Mouse (Mus musculus) CH12.LX (cell line): ENCODE measurements around the gene Fcer1g. TPM values are rescaled to one million over a fixed set of nuclear protein-coding genes. Genes with fewer than 3 reads are reported as not detected.

Source experiments
- DNase-seq: peaks from one replicate; pipeline ENCODE4 v3.0.0-alpha.2; 2013; ENCODE audit errors: extremely low read depth
- H3K27ac ChIP-seq: 2 replicates; pipeline ENCODE4 v1.5.1; 2012; ENCODE audit warnings: low read depth, mild to moderate bottlenecking, control low read depth, moderate library complexity; ENCODE audit not compliant: insufficient read depth
- H3K27me3 ChIP-seq: replicated peaks from 2 replicates; pipeline ENCODE3; 2012; ENCODE audit warnings: inconsistent platforms
- H3K36me3 ChIP-seq, 2 experiments: replicated peaks in 1 of 2; 2 replicates each; pipeline versions ENCODE3 to v1.6.1; 2012; ENCODE audit warnings: inconsistent platforms in 1 of 2, low read length in 1 of 2, mild to moderate bottlenecking in 1 of 2, mixed read lengths in 1 of 2, moderate library complexity in 1 of 2; ENCODE audit not compliant: control insufficient read depth in 1 of 2, insufficient read depth in 1 of 2
- H3K4me1 ChIP-seq, 2 experiments: 2 replicates each; pipeline ENCODE4 v1.6.1; 2012; ENCODE audit warnings: inconsistent platforms in 1 of 2, moderate library complexity in 1 of 2; ENCODE audit not compliant: insufficient read depth in 2 of 2, control insufficient read depth in 1 of 2
- H3K4me2 ChIP-seq: 2 replicates; pipeline ENCODE4 v1.6.1; 2012; ENCODE audit warnings: low read depth, mild to moderate bottlenecking, control low read depth; ENCODE audit not compliant: poor library complexity, insufficient read depth, severe bottlenecking
- H3K4me3 ChIP-seq, 3 experiments: fragments of 150-350 bp in 1 of 3; sonication (generic) in 1 of 3; replicated peaks in 1 of 3; 2 replicates each; pipeline versions ENCODE3 to v1.5.1; 2011 to 2012; ENCODE audit warnings: low read depth in 2 of 3, low read length in 2 of 3, mild to moderate bottlenecking in 2 of 3, moderate library complexity in 2 of 3, control low read depth in 1 of 3, improper control_type of control experiment in 1 of 3, inconsistent platforms in 1 of 3, mixed read lengths in 1 of 3; ENCODE audit not compliant: poor library complexity in 1 of 3
- H3K79me2 ChIP-seq: replicated peaks from 2 replicates; pipeline ENCODE4 v1.6.1; 2012; ENCODE audit warnings: mild to moderate bottlenecking, moderate library complexity; ENCODE audit not compliant: control insufficient read depth, poor library complexity, insufficient read depth, severe bottlenecking; ENCODE audit errors: extremely low read depth
- H3K9ac ChIP-seq: 2 replicates; pipeline ENCODE4 v1.6.1; 2012; ENCODE audit warnings: low read depth, mild to moderate bottlenecking, control low read depth, moderate library complexity; ENCODE audit not compliant: insufficient read depth
- H3K9me3 ChIP-seq: replicated peaks from 2 replicates; pipeline ENCODE3; 2012; ENCODE audit warnings: low read length, inconsistent platforms, mixed read lengths
- BHLHE40 ChIP-seq: IDR thresholded peaks from 2 replicates; pipeline ENCODE4 v1.6.1; 2011; ENCODE audit warnings: mild to moderate bottlenecking, low read depth, low read length, improper control_type of control experiment
- CHD1 ChIP-seq: IDR thresholded peaks from 2 replicates; pipeline ENCODE4 v1.6.1; 2012; ENCODE audit warnings: low read depth, low read length, improper control_type of control experiment, inconsistent platforms
- ELF1 ChIP-seq: IDR thresholded peaks from 2 replicates; pipeline ENCODE4 v1.6.1; 2014; ENCODE audit warnings: low read depth, mild to moderate bottlenecking, inconsistent platforms, low read length, improper control_type of control experiment
- GABPA ChIP-seq: IDR thresholded peaks from 2 replicates; pipeline ENCODE4 v1.6.1; 2012; ENCODE audit warnings: low read depth, low read length, improper control_type of control experiment, inconsistent platforms; ENCODE audit not compliant: insufficient replicate concordance
- JUND ChIP-seq: conservative IDR thresholded peaks from 2 replicates; pipeline ENCODE4 v1.6.1; 2011; ENCODE audit warnings: low read depth, low read length, improper control_type of control experiment
- KAT2A ChIP-seq: IDR thresholded peaks from 2 replicates; pipeline ENCODE4 v1.6.1; 2012; ENCODE audit warnings: low read length, improper control_type of control experiment, inconsistent platforms; ENCODE audit not compliant: insufficient replicate concordance
- MAX ChIP-seq: IDR thresholded peaks from 2 replicates; pipeline ENCODE4 v1.6.1; 2011; ENCODE audit warnings: low read length, improper control_type of control experiment
- MXI1 ChIP-seq: IDR thresholded peaks from 2 replicates; pipeline ENCODE4 v1.6.1; 2011; ENCODE audit warnings: mild to moderate bottlenecking, low read depth, low read length, improper control_type of control experiment
- MYC ChIP-seq: IDR thresholded peaks from 2 replicates; pipeline ENCODE4 v1.6.1; 2011; ENCODE audit warnings: low read depth, mild to moderate bottlenecking, improper control_type of control experiment, low read length
- NRF1 ChIP-seq: IDR thresholded peaks from 2 replicates; pipeline ENCODE4 v1.6.1; 2014; ENCODE audit warnings: low read depth, mild to moderate bottlenecking, inconsistent platforms, low read length, improper control_type of control experiment, moderate library complexity
- RAD21 ChIP-seq: IDR thresholded peaks from 2 replicates; pipeline ENCODE4 v1.6.1; 2011; ENCODE audit warnings: low read depth, mild to moderate bottlenecking, low read length, improper control_type of control experiment, moderate library complexity
- RCOR1 ChIP-seq: conservative IDR thresholded peaks from 2 replicates; pipeline ENCODE4 v1.6.1; 2012; ENCODE audit warnings: low read depth, mild to moderate bottlenecking, inconsistent platforms, low read length, improper control_type of control experiment
- TBP ChIP-seq: conservative IDR thresholded peaks from 2 replicates; pipeline ENCODE4 v1.6.1; 2011; ENCODE audit warnings: low read depth, low read length, improper control_type of control experiment
- TCF12 ChIP-seq: IDR thresholded peaks from 2 replicates; pipeline ENCODE4 v1.6.1; 2014; ENCODE audit warnings: low read depth, mild to moderate bottlenecking, inconsistent platforms, low read length, improper control_type of control experiment
- UBTF ChIP-seq: IDR thresholded peaks from 2 replicates; pipeline ENCODE4 v1.6.1; 2012; ENCODE audit warnings: low read depth, mild to moderate bottlenecking, inconsistent platforms, low read length, improper control_type of control experiment, moderate library complexity
- USF2 ChIP-seq: conservative IDR thresholded peaks from 2 replicates; pipeline ENCODE4 v1.6.1; 2011; ENCODE audit warnings: low read depth, low read length, improper control_type of control experiment
- ZC3H11A ChIP-seq: IDR thresholded peaks from 2 replicates; pipeline ENCODE4 v1.6.1; 2012; ENCODE audit warnings: low read depth, mild to moderate bottlenecking, inconsistent platforms, low read length, improper control_type of control experiment
- ZMIZ1 ChIP-seq: IDR thresholded peaks from 2 replicates; pipeline ENCODE4 v1.6.1; 2012; ENCODE audit warnings: low read depth, mild to moderate bottlenecking, inconsistent platforms, low read length, improper control_type of control experiment
- ZNF384 ChIP-seq: IDR thresholded peaks from 2 replicates; pipeline ENCODE4 v1.6.1; 2012; ENCODE audit warnings: low read depth, low read length, improper control_type of control experiment, inconsistent platforms
- dilution Hi-C: fragments of 300-500 bp; cut with MboI; formaldehyde crosslinking; loops from 2 replicates; pipeline ENCODE4 v1.14.3; 2020; ENCODE audit warnings: low sequenced_read_pairs; ENCODE audit not compliant: extremely low pct_unique_long_range_greater_than_20kb, extremely low pct_ligation_motif_present
- in situ Hi-C: fragments of 300-500 bp; cut with MboI; formaldehyde crosslinking; loops from 3 replicates; pipeline ENCODE4 v1.14.3; 2019; ENCODE audit warnings: low sequenced_read_pairs, low pct_ligation_motif_present, low pct_unique_long_range_greater_than_20kb, mixed read lengths
- polyA plus RNA-seq: library from polyadenylated mRNA; unstranded; fragments of >175 nt; gene quantifications from 2 replicates; pipeline ENCODE4 v1.2.1, GENCODE M21; 2012; ENCODE audit warnings: low read depth; ENCODE audit not compliant: insufficient read length
- total RNA-seq, 2 experiments: library from RNA; depleted of rRNA; stranded (reverse); fragments of 300-350 nt in 1 of 2; fragments of >200 nt in 1 of 2; gene quantifications; 2 replicates each; pipeline ENCODE4 v1.2.3; 2012 to 2014

The Fcer1g gene
- total and polyA plus RNA-seq, 3 experiments = 10.1 to 51.2 (median 31.3) TPM

DNA sequence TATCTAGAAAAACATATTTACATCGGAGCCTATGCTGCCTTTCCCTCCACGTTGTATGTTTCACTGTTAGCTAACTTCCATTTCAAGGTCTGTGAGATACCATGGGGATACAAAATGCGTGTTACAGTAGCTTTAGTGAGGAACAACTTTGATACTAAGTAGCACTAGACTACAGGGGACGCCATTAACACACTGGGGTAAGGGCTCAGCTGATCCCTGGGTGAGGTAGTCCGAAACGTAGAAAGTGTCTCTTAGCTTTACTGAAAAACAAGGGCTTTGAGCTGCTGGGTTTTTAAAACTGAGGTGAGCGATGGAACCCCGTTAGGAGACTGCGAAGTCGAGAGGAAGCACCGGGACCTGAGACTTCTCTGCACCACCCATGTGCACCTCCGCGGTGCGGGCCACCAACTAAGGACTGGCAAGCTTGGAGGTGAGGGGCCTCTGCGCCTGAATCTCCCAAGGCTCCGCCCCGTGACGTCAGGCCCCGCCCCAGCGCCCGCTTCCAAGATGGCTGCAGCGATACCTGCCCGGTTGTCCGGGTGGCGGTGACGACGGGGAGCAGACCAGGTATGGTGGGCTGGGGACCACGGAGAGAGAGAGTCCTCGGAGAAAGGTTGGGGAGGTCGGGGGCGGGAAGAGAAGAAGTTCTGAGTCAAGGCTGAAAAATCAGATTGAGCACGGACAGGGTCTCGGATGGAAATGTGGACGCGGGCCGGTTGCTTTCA is 35.8 kb upstream of the Fcer1g start, which contains the start of gene B4galt3 (continued):
- TF ChIP-seq GABPA (no peak; the same call in 1 of the 2 replicates), ZMIZ1 (peak; percentile 97), CHD1 (no peak), TBP (peak; percentile 88), UBTF (no peak), BHLHE40 (no peak), MXI1 (peak; percentile 51; the same call in 1 of the 2 replicates), MYC (peak; percentile 74; the same call in 1 of the 2 replicates), KAT2A (peak; percentile 81; the same call in 1 of the 2 replicates), RAD21 (no peak), MAX (peak; percentile 66; the same call in 1 of the 2 replicates)

GRCm38 (mm10) chr1:171268341-171268740 is 34.2 kb upstream of the Fcer1g start:
- peaks cover 0 to 26% of the 10 kb centered on the region in 2 experiments; a peak in 2 of 4 replicates for H3K4me1 ChIP-seq
- dilution Hi-C loops = no loop called here
- in situ Hi-C loops = no loop called here
- H3K27me3 ChIP-seq = peaks cover 2% of the 10 kb centered on the region
- peaks cover 9 to 17% of the 10 kb centered on the region in 2 experiments for H3K36me3 ChIP-seq
- no peak overlapping the region for H3K4me2 ChIP-seq
- H3K27ac ChIP-seq = no peak overlapping the region
- no peak overlapping the region; the same call in 1 of the 2 replicates for H3K9ac ChIP-seq
- DNase-seq = no peak
- H3K79me2 ChIP-seq = no peaks in the 10 kb centered on the region
- no peak overlapping the region for H3K4me3 ChIP-seq
- TF ChIP-seq BHLHE40 (no peak), TCF12 (no peak), ZNF384 (peak; percentile 31; the same call in 1 of the 2 replicates), RCOR1 (no peak), CHD1 (no peak), ZMIZ1 (no peak)
- H3K9me3 ChIP-seq = no peaks in the 10 kb centered on the region

GRCm38 (mm10) chr1:171265971-171266744 is 32.0 kb upstream of the Fcer1g start:
- dilution Hi-C loops = no loop called here
- no peak for TF ChIP-seq USF2
- no peak for TF ChIP-seq CHD1
- no peak for TF ChIP-seq UBTF
- no peak for TF ChIP-seq ELF1
- TF ChIP-seq ZMIZ1 = no peak
- no peak for TF ChIP-seq NRF1
- no peak for TF ChIP-seq ZC3H11A
- TF ChIP-seq JUND = no peak
- no peak for TF ChIP-seq RAD21
- TF ChIP-seq RCOR1 = no peak
- Histone ChIP-seq H3K27ac (no peak overlapping the region), H3K9me3 (no peaks in the 10 kb centered on the region), H3K4me1 (peaks cover 0 to 11% of the 10 kb centered on the region in 2 experiments; a peak in 2 of 4 replicates), H3K9ac (no peak overlapping the region), H3K4me2 (peak overlapping the region; percentile 35), H3K36me3 (no peaks in the 10 kb centered on the region), H3K79me2 (no peaks in the 10 kb centered on the region), H3K27me3 (peaks cover 15% of the 10 kb centered on the region), H3K4me3 (no peak overlapping the region)
- in situ Hi-C loops = no loop called here
- no peak for DNase-seq
